Mouse (Mus musculus): ENCODE results near the gene Mfsd10. TPM values are rescaled to one million over a fixed set of nuclear protein-coding genes. Genes with fewer than 3 reads are reported as not detected.

The Mfsd10 gene
- total and polyA plus RNA-seq, 3 experiments, result 136 to 296 TPM; not detected in 1

DNA sequence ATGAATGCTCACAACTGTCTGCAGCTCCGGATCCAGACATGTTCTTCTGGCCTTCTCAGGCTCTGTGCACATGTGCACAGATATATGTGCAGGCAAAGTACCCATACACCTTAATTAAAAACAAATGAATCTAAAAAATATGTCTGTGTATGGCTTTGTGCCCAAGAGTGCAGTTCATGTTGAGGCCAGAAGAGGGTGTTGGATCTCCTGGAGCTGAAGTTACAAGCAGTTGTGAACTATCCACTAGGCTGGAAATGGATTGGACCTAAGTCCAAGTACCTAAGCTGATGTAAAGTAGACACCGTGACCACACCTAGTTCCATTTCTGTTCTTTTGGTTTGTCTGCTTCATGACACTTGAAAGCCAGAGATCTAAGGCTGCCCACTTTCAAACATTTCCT lies 32.5 kb upstream of the Mfsd10 start:
- Histone ChIP-seq H3K36me3 (ENCODE audit: control insufficient read depth in 1 of 2, insufficient read depth in 2 of 2, low read length in 2 of 2) (no peaks in the 10 kb centered on the region; a peak in 1 of 4 replicates), H3K79me2 (ENCODE audit: control insufficient read depth, insufficient read depth, low read length, poor library complexity) (no peaks in the 10 kb centered on the region), H3K27me3 (ENCODE audit: control insufficient read depth in 1 of 2, insufficient read depth in 2 of 2, low read length in 2 of 2) (no peaks in the 10 kb centered on the region), H3K9me3 (replicated peaks; ENCODE audit: insufficient read depth, low read length) (no peaks in the 10 kb centered on the region), H3K4me1 (ENCODE audit: control insufficient read depth in 1 of 2, insufficient read depth in 2 of 2, low read length in 2 of 2) (no peaks in the 10 kb centered on the region), H3K9ac (ENCODE audit: control insufficient read depth, low read depth, low read length, poor library complexity, severe bottlenecking) (no peak overlapping the region), H3K4me3 (ENCODE audit: control insufficient read depth in 1 of 2, insufficient read depth in 1 of 2, low read depth in 2 of 2, low read length in 2 of 2) (no peak overlapping the region), H3K27ac (ENCODE audit: control insufficient read depth, low read depth, low read length) (no peak overlapping the region)
- DNase-seq (ENCODE audit: low read depth, low spot score), result peak; percentile 65
- TF ChIP-seq KAT2A (conservative IDR thresholded peaks at IDR 0.05; ENCODE audit: low read depth, low read length), result no peak
- peak; percentile 12 for TF ChIP-seq RAD21 (IDR thresholded peaks at IDR 0.05; ENCODE audit: low read depth, low read length)
- TF ChIP-seq TAL1 (IDR thresholded peaks at IDR 0.05; ENCODE audit: low read length), result no peak
- peak; percentile 32 for TF ChIP-seq SMC3 (IDR thresholded peaks at IDR 0.05; ENCODE audit: low read depth, low read length)
- TF ChIP-seq USF2 (IDR thresholded peaks at IDR 0.05; ENCODE audit: borderline replicate concordance in 1 of 2, insufficient read depth in 1 of 2, low read depth in 1 of 2, low read length in 2 of 2), result no peak
- TF ChIP-seq CTCF (IDR thresholded peaks at IDR 0.05 in 2 of 3, conservative IDR thresholded peaks at IDR 0.05 in 1 of 3; ENCODE audit: control insufficient read depth in 1 of 3, insufficient read depth in 1 of 3, low read depth in 2 of 3, low read length in 3 of 3, poor library complexity in 1 of 3, severe bottlenecking in 1 of 3), result peak; percentile 36 to 69 (median 55)
- TF ChIP-seq CHD1 (IDR thresholded peaks at IDR 0.05; ENCODE audit: low read depth, low read length), result no peak
- TF ChIP-seq ELF1 (IDR thresholded peaks at IDR 0.05; ENCODE audit: low read depth, low read length), result no peak
- TF ChIP-seq POLR2A (IDR thresholded peaks at IDR 0.05; ENCODE audit: control insufficient read depth in 1 of 2, insufficient read depth in 1 of 2, low read depth in 1 of 2, low read length in 2 of 2, poor library complexity in 1 of 2), result no peak
- TF ChIP-seq E2F4 (IDR thresholded peaks at IDR 0.05; ENCODE audit: borderline replicate concordance, low read depth, low read length), result no peak
- TF ChIP-seq BHLHE40 (IDR thresholded peaks at IDR 0.05; ENCODE audit: borderline replicate concordance, low read depth, low read length), result no peak

DNA sequence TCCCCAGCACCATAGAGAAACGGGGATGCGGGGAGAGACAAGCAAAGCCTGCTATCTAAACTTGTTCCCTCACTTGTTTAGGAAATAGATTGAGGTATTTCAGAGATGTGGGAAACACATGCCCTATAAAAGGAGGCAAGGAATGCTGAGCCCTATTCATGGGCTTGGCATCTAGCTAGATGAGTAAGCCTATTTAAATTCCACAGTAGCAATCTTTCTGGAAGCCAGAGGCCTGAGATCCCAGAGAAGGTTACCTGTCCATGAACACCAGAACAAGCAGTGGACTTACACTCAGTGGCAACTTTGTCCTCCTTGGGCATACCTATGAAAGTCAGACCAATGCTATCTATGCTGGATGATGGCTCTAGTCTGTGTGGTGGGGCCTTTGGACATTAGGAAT lies 26.2 kb upstream of the Mfsd10 start:
- Histone ChIP-seq H3K36me3 (ENCODE audit: control insufficient read depth in 1 of 2, insufficient read depth in 2 of 2, low read length in 2 of 2) (peaks cover 0 to 12% of the 10 kb centered on the region in 2 experiments; a peak in 2 of 4 replicates), H3K4me3 (ENCODE audit: control insufficient read depth in 1 of 2, insufficient read depth in 1 of 2, low read depth in 2 of 2, low read length in 2 of 2) (no peak overlapping the region), H3K4me1 (ENCODE audit: control insufficient read depth in 1 of 2, insufficient read depth in 2 of 2, low read length in 2 of 2) (peaks cover 5 to 8% of the 10 kb centered on the region in 2 experiments; a peak in 3 of 4 replicates), H3K27ac (ENCODE audit: control insufficient read depth, low read depth, low read length) (no peak overlapping the region), H3K9ac (ENCODE audit: control insufficient read depth, low read depth, low read length, poor library complexity, severe bottlenecking) (no peak overlapping the region), H3K9me3 (replicated peaks; ENCODE audit: insufficient read depth, low read length) (no peaks in the 10 kb centered on the region), H3K79me2 (ENCODE audit: control insufficient read depth, insufficient read depth, low read length, poor library complexity) (peaks cover 13% of the 10 kb centered on the region), H3K27me3 (ENCODE audit: control insufficient read depth in 1 of 2, insufficient read depth in 2 of 2, low read length in 2 of 2) (no peaks in the 10 kb centered on the region)
- TF ChIP-seq MEF2A (IDR thresholded peaks at IDR 0.05; ENCODE audit: extremely low read depth, insufficient replicate concordance, low read depth, low read length, poor library complexity, severe bottlenecking) (no peak), GATA1 (IDR thresholded peaks at IDR 0.05; ENCODE audit: low read depth, low read length) (no peak), UBTF (IDR thresholded peaks at IDR 0.05; ENCODE audit: borderline replicate concordance, insufficient read depth, low read depth, low read length) (no peak), KAT2A (conservative IDR thresholded peaks at IDR 0.05; ENCODE audit: low read depth, low read length) (no peak), RCOR1 (IDR thresholded peaks at IDR 0.05; ENCODE audit: low read depth, low read length) (no peak), USF1 (IDR thresholded peaks at IDR 0.05; ENCODE audit: low read depth, low read length) (no peak), BHLHE40 (IDR thresholded peaks at IDR 0.05; ENCODE audit: borderline replicate concordance, low read depth, low read length) (no peak), TAL1 (IDR thresholded peaks at IDR 0.05; ENCODE audit: low read length) (no peak), MAX (IDR thresholded peaks at IDR 0.05; ENCODE audit: low read length) (no peak), POLR2A (IDR thresholded peaks at IDR 0.05; ENCODE audit: control insufficient read depth in 1 of 2, insufficient read depth in 1 of 2, low read depth in 1 of 2, low read length in 2 of 2, poor library complexity in 1 of 2) (no peak), CHD1 (IDR thresholded peaks at IDR 0.05; ENCODE audit: low read depth, low read length) (no peak), ZC3H11A (IDR thresholded peaks at IDR 0.05; ENCODE audit: low read depth, low read length) (no peak), ELF1 (IDR thresholded peaks at IDR 0.05; ENCODE audit: low read depth, low read length) (no peak), ZNF384 (IDR thresholded peaks at IDR 0.05; ENCODE audit: low read depth, low read length) (no peak), POLR2AphosphoS2 (IDR thresholded peaks at IDR 0.05; ENCODE audit: low read length) (no peak), TCF12 (IDR thresholded peaks at IDR 0.05; ENCODE audit: low read depth, low read length) (no peak), RAD21 (IDR thresholded peaks at IDR 0.05; ENCODE audit: low read depth, low read length) (no peak), MYC (IDR thresholded peaks at IDR 0.05; ENCODE audit: low read depth, low read length) (no peak)
- DNase-seq (ENCODE audit: low read depth, low spot score), result no peak
